In the genomic region with DNA sequence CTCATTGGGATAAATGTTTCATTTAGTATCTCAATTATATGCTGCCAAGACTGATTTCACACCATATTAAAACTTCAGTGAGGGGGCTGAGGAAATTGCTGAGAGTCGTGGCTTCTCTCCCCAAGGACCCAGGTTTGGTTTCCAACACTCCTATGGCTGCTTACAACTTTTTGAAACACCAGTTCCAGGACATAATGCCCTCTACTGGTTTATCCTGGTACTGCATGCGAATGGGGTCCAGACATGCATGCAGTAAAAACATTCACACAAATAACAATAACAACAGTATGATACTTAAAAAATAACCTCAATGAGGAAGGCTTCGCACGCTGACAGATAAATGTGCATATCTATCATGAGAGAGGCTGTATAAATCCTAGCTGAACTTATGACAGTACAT, we compare ENCODE assay signal across 11 mouse cellular contexts.
A peak's percentile ranks its signal among the peaks of the same experiment; 100 is the strongest.
DNase-seq lines count a peak whose midpoint lies in the region; ATAC-seq and TF ChIP-seq lines count a peak whose summit lies in the region.
"Had no signal": no experiment of that assay in that cellular context is flagged by ENCODE, and none has a peak within 500 bp of the region (broad histone marks: within the 10 kb centered on the region; RNA-seq: fewer than 3 reads in every experiment).

No protein-coding gene starts in this region.

- DNase-seq in cerebellum, adult 2 months: no peak
- DNase-seq in cerebellum, adult 11-12 months: no peak
- peak; percentile 37 for DNase-seq in limb, embryonic 11.5 days (ENCODE audit: low spot score)
- DNase-seq in limb, embryonic 10.5 days (ENCODE audit: low spot score): no peak
- DNase-seq in G1E (ENCODE audit: low spot score): no peak
- DNase-seq in retina, embryonic 14.5 days (ENCODE audit: low spot score): peak; percentile 41
- DNase-seq in heart, adult 9 months (ENCODE audit: low spot score in 2 of 2): no peak
- DNase-seq: cerebellum, adult 11 months; kidney, postnatal 10 days; right cerebral cortex, postnatal 4 days had no signal

- WGBS in cerebellum, adult 2 months: 66% methylated on average over 4 of the region's 4 CpGs
- 58% methylated on average over 4 of the region's 4 CpGs for WGBS in limb, embryonic 11.5 days
- WGBS in limb, embryonic 10.5 days: 66% methylated on average over 4 of the region's 4 CpGs
- WGBS in neural tube, embryonic 15.5 days: 65% methylated on average over 4 of the region's 4 CpGs

- H3K4me2 ChIP-seq in limb, embryonic 11.5 days (ENCODE audit: low read depth, severe bottlenecking): no peak overlapping the region
- no peak overlapping the region for H3K4me2 ChIP-seq in neural tube, embryonic 15.5 days

- H3K9me3 ChIP-seq in limb, embryonic 11.5 days (ENCODE audit: control insufficient read depth, low read length): no peaks in the 10 kb centered on the region
- H3K9me3 ChIP-seq in limb, embryonic 10.5 days (replicated peaks): no peaks in the 10 kb centered on the region
- no peaks in the 10 kb centered on the region for H3K9me3 ChIP-seq in G1E (replicated peaks)
- H3K9me3 ChIP-seq in neural tube, embryonic 15.5 days (replicated peaks): no peaks in the 10 kb centered on the region

- no peak overlapping the region for H3K4me3 ChIP-seq in cerebellum, adult 2 months (replicated peaks; ENCODE audit: insufficient read depth, low read depth, low read length)
- H3K4me3 ChIP-seq in limb, embryonic 11.5 days (ENCODE audit: low read depth, low read length): no peak overlapping the region
- no peak overlapping the region for H3K4me3 ChIP-seq in limb, embryonic 10.5 days
- H3K4me3 ChIP-seq in G1E (ENCODE audit: low read depth, low read length): no peak overlapping the region
- H3K4me3 ChIP-seq in neural tube, embryonic 15.5 days (replicated peaks): no peak overlapping the region

- no peaks in the 10 kb centered on the region for H3K4me1 ChIP-seq in cerebellum, adult 2 months (ENCODE audit: control insufficient read depth, insufficient read depth, low read length)
- no peaks in the 10 kb centered on the region for H3K4me1 ChIP-seq in limb, embryonic 11.5 days (ENCODE audit: control insufficient read depth, insufficient read depth, low read length)
- H3K4me1 ChIP-seq in limb, embryonic 10.5 days: no peaks in the 10 kb centered on the region
- H3K4me1 ChIP-seq in G1E (ENCODE audit: insufficient read depth, low read depth, low read length): no peaks in the 10 kb centered on the region
- no peaks in the 10 kb centered on the region; the same call in 1 of the 2 replicates for H3K4me1 ChIP-seq in neural tube, embryonic 15.5 days

- no peaks in the 10 kb centered on the region for H3K36me3 ChIP-seq in limb, embryonic 11.5 days (ENCODE audit: control insufficient read depth, insufficient read depth, low read length)
- H3K36me3 ChIP-seq in limb, embryonic 10.5 days: no peaks in the 10 kb centered on the region
- no peaks in the 10 kb centered on the region for H3K36me3 ChIP-seq in G1E (replicated peaks)
- H3K36me3 ChIP-seq in neural tube, embryonic 15.5 days: no peaks in the 10 kb centered on the region

- no peak for TF ChIP-seq POLR2A in cerebellum, adult 2 months (IDR thresholded peaks at IDR 0.05; ENCODE audit: borderline replicate concordance, insufficient read depth, low read length)

- no peak overlapping the region for H3K9ac ChIP-seq in limb, embryonic 11.5 days (ENCODE audit: low read length)
- no peak overlapping the region for H3K9ac ChIP-seq in neural tube, embryonic 15.5 days (replicated peaks)

- ATAC-seq in limb, embryonic 11.5 days (ENCODE audit: insufficient number of reproducible peaks, low FRiP score, low TSS enrichment, low read depth): no peak
- no peak for ATAC-seq in G1E (ENCODE audit: extremely low read depth, insufficient number of reproducible peaks, low FRiP score, poor library complexity, severe bottlenecking)
- ATAC-seq in neural tube, embryonic 15.5 days (ENCODE audit: low FRiP score): no peak

- no peak overlapping the region for H3K27ac ChIP-seq in cerebellum, adult 2 months (ENCODE audit: insufficient read depth, low read length)
- H3K27ac ChIP-seq in limb, embryonic 11.5 days (replicated peaks; ENCODE audit: low read depth, low read length): no peak overlapping the region
- H3K27ac ChIP-seq in limb, embryonic 10.5 days: no peak overlapping the region
- H3K27ac ChIP-seq in neural tube, embryonic 15.5 days (replicated peaks): no peak overlapping the region

- peak; percentile 11; the same call in 1 of the 2 replicates for TF ChIP-seq CTCF in cerebellum, adult 2 months (IDR thresholded peaks at IDR 0.05; ENCODE audit: borderline replicate concordance, insufficient read depth, low read depth, low read length)
- 0 out of 2 replicates have a peak, but pooled peaks have one; percentile 39 for TF ChIP-seq CTCF in G1E (IDR thresholded peaks at IDR 0.05; ENCODE audit: low read depth, low read length)

- no peaks in the 10 kb centered on the region for H3K27me3 ChIP-seq in cerebellum, adult 2 months (ENCODE audit: control insufficient read depth, insufficient read depth, low read length)
- no peaks in the 10 kb centered on the region for H3K27me3 ChIP-seq in limb, embryonic 11.5 days (ENCODE audit: control insufficient read depth, insufficient read depth, low read length)
- no peaks in the 10 kb centered on the region for H3K27me3 ChIP-seq in limb, embryonic 10.5 days (ENCODE audit: low read depth, poor library complexity, severe bottlenecking)
- no peaks in the 10 kb centered on the region for H3K27me3 ChIP-seq in G1E (ENCODE audit: insufficient read depth, low read length)
- H3K27me3 ChIP-seq in neural tube, embryonic 15.5 days (replicated peaks): no peaks in the 10 kb centered on the region

Comparison
In these comparisons a context has a peak if more than half of its experiments do, and no peak if none do; other contexts are left out.
1. DNase-seq: peak in limb, embryonic 11.5 days (single experiment) and retina, embryonic 14.5 days (single experiment); none in cerebellum, adult 2 months (0 of 2), cerebellum, adult 11-12 months (single experiment), limb, embryonic 10.5 days (single experiment), G1E (single experiment) and heart, adult 9 months (0 of 2).